Mouse (Mus musculus) lung, postnatal 10 days (tissue): Measurements from ENCODE around the gene Fbn1.
A peak's percentile ranks its signal among the peaks of the same experiment; 100 is the strongest.

Experiments used
- DNase-seq: peaks from one replicate; pipeline ENCODE4 v3.0.0; 2021

The Fbn1 gene

DNA sequence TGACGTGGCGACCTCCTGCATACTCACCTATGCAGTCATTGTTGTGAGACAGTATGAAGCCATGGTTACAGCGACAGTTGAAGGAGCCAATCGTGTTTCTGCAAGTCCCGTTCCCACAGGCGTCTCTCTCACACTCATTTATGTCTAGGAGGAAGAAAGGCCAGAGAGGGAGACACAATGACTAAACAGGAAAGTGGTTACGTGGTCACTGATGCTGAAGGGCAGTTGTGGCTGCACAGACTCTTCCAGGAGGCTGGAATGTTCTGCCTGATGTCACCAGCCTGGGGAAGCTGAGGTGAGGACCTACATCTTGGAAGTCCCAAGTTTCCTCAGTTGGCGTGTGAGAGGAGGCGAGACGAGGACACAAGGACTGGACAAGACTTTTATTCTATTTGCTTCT lies 177.3 kb downstream of the Fbn1 start:
- no peak for DNase-seq

DNA sequence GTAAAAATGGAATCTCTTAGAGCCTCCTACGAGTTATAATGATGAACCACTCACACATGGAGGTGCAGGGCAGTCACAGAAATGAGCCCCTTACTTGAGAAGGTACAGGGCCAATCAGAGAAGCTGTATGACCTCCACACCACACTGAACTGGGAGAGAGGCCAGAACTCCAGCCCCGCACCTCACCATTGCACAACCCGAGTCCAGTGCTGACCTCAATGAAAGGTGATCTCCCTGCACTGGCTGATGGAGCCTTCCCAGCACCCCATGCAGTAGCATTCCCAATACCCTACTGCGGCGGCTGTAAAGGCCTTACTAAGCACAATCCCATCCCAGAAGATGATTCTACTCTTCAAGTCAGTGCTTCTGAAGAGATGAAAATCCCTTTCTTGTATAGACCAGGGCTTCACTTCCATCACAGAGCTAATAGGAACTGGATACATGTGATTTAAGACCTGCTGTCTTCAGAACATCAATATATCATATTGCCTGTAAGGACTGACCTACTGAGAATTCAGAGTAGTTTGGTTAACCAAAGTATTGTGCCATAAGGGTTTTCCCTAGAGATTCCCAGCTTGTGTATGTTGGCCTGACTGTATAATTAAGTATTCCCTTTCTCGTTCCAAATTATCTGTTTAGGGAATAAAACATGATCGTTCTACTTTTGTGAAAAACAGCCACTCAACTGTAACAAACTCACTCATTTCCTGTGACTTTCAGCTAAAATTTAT lies 182.5 kb downstream of the Fbn1 start:
- no peak for DNase-seq

DNA sequence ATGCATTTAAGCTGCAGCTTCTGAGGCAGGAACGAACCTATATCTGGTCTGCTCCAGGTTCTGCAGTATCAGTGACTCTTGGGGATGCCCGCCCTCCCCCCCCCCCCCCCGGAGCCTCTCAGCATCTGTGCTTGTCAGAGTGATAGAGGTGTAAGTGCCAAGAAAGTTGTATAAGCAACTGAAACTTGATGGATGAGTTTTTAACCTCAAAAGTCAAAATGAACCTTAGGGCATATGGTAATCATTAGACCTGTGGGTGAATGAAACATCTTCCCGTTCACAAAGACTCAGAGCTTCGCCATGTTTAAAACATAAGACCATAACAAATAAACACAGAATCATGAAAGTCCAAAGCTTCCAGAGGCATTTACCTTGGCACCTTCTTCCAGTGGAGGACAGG lies 183.3 kb downstream of the Fbn1 start:
- no peak for DNase-seq

DNA sequence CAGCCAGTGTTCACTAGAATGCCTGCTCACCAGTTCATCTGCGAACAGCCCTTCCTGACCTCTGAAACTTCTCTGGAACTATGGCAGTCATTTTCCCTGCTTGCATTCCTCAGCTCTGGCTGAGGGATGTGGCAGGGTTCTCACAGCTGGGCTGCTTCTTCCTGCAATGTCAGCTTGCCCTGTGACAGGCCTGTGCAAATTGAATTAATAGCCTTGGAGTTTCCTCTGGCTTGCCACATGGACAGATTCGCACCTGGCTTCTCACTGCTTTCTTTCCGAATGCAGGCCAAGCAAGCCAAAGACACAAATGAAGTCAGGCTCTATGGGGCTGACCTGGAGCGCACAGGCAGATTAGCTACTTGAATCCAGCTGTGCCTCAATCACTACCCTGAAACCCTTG lies 184.4 kb downstream of the Fbn1 start:
- DNase-seq: peak; percentile 42

DNA sequence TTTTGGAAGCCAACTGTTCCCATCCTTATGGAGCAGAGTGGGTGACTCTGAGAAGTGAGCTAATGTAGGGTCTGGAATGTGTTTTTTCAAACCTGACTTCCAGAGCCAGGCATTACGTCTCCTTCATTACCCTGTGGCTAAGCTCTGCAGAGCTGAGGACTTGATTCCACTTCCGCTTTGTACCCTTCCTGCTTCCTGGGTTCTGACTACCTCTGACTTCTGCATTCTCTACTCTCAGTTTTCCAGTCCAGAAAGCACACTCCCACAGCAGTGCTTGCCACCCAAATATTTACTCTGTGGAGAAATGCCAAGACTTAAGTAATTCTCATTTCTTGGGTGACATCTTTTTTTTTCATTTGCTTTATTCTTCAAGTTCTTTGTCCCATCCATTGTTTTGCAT lies 185.2 kb downstream of the Fbn1 start:
- no peak for DNase-seq

DNA sequence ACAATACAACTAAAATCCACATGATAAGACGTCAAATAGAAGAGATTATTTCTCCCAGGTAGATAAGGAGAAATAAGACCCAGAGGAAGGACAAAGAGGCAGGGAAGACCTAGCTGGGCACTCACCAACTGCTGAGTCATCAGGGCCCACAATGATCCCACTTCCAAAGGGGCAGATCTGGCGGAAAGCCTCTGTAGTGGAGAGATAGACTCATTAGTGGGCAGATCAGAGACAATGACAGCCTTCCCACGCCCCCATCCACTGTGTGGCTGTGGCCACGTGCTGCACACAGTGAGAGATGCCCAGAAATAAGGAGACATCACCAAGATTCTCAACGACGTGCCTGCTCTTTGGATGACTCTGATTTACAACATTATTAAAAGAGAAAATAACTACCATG lies 186.7 kb downstream of the Fbn1 start:
- no peak for DNase-seq

DNA sequence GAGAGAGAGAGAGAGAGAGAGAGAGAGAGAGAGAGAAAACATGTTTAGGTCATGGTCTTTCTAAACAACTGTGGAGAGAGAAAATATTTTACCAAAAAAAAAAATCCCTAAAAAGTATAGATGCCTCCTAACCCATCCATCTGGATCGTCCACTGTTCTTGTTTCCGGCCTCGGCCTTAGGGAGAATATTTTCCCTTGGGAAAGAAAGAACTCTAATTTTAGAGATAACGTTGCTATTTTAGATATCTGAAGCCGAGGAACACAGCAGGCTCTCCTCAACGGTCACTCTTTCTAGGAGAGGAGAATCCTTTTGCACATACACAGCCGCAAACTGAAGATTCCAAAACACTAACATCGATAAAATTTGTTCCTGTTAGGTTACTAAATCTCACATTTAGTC lies 188.1 kb downstream of the Fbn1 start:
- peak; percentile 48 for DNase-seq

DNA sequence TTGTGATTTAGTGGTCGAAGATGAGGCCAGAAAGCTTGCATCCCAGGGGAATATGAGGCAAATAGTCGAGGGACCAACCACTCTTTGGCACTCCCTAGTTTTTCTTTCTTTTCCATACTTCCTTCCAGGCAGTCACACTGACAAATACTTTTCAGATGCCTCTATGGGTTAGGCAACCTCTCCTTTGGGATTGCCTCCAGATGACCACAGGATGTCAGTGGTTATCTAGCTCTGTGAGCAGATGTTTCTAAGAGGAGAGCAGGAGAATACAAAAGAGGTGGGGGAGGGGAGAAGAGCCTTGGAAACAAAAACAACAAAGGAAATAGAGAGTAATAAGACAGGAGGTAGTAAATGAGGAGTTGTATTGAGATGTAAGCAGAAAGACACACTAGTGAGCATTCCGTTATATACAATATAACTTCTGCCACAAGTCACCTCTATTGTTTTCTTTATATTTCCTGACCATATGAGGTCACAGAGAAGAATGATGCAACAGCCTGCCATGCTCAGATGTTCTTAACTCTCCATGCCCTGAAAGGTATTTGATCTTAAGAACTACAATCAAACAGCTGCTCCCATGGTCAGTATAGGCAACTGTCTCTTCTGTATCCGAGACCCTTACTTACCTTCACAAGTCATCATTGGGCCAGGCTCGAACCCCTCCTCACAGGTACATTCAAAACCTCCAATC lies 189.3 kb downstream of the Fbn1 start:
- peak; percentile 29 for DNase-seq

DNA sequence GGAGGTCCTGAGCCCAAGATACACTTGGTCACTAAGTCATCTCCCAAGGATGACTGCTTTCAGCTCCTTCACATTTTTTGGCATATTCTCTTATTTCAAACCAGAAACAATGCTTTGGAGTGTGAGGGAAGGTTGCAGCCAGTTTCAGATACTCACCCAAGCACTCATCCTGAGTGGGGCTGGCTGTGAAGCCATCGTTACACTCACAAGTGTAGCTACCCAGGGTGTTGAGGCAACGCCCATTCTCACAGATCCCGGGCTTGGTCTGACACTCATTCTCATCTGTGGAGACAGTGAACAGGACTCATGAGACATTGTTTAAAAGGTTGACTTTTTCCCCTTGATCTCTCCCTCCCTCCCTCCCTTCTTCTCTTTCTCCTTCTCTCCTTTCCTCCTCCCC lies 192.6 kb downstream of the Fbn1 start:
- DNase-seq: no peak

DNA sequence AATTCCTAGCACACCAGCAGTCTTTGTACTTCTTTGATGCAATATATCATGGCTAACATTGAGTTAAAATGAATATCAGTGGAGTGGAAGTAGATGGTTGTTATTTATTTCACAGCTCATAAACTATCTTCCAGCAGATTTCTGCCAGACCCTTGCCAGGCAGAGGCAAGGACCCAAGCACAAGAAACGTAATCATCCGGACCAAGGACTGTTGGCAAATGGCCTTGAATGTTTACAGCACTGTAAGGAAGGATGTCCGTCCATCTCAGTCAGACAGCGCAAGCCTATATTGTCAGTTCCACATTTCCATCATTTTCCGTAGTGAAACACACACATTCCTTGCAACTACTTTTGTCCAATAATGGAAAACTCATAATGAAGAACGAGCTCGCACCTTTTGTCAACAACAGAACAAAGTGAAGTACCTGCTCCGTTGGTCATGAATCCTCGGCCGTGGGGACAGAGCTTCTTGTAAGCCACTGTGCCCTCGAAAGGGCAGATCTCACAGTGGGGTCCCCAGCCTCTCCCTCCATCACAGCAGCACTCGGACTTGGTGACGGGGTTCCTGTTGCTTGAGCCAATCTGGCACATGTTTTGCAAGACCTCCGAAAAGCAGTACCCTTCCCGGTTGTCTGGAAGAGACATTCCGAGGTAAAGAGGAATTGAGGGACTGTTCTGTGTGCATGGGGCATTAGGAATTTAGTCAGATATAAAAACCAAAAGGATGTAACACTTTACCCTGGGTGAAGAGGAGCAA lies 193.4 kb downstream of the Fbn1 start:
- DNase-seq: no peak

DNA sequence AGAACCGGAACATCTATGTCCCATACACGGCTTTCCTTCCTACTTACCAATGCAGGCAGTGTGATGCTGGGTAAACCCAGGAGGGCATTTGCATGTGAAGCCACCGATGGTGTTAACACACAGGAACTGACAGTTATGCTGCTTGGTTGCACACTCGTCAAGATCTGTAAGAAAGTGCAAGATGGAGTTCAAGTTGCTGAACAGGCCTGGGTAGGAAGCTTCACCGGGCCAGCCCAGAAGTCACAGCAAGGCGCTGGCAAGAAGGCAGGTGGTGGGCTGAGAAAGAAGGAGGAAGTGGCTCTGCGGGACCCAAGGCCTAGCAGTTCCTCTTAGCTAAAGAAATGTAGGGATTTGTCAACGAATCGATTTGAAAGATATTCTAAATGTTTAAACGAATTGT lies 198.1 kb downstream of the Fbn1 start:
- DNase-seq: no peak

DNA sequence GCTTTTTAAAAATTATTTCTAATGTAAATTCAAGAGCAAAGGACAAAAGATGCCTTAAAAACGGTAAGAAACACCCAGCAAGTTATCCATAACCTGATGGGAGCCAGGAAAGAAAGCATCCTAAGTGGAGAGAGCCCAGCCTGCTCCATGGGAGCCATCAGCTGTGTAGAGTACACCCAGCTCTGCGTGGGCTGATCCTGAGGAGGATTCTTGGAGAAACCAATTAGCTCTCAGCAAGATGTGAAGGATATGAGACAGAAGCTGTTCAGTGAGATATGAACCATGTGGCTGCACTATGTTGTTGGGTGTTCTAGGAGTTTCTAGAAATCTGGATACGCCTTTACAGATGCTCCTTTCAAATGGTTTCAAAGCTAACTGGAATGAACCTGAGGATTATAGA lies 202.1 kb downstream of the Fbn1 start:
- DNase-seq: no peak

DNA sequence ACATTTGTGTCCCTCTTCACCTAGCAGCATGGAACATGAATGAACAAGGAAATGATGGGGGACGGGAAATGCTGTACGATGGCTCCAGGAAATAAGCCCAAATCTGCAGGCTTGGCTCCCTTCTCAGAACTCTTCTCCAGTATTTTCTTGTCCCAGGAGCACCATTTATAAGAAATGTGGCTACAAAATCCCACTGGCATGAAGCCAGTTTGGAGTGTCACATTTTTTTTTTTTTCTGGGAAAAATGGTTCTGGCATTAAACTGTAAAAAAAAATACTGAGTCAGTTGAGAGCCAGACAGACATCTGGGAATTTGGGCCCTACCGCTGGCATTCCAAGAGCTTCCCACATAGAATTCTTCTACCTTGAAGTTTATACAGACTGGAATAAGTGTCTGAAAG lies 203.0 kb downstream of the Fbn1 start:
- DNase-seq: no peak

DNA sequence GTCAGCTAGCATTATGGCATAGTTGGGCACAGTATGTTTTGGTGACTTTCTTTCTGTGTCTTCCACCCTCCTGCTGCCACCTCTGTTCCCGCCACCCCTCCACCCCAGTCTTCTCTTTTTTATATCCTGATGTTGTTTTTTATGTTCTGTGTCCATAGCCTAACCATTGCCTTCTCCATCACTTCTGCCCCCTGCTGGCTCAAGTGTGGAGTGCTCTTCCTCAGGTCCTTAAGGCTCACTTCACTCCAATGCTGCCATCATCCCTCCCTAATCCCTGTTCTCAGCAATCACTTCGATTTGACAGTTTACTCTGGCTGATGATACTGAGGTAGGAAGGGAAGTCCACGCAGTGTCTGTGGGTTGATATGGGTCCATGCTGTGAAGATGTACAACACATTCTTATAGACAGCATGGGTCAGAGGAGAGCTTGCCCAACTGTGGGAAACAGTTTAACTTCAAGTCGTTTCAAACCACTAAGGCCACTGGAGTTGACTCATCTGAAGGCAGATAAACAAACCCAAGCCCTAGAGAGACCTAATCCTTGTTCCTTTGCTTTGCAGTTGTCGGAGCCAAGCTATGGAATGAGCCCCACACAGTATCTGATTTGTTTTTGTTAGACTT lies 203.9 kb downstream of the Fbn1 start:
- DNase-seq: peak; percentile 48

DNA sequence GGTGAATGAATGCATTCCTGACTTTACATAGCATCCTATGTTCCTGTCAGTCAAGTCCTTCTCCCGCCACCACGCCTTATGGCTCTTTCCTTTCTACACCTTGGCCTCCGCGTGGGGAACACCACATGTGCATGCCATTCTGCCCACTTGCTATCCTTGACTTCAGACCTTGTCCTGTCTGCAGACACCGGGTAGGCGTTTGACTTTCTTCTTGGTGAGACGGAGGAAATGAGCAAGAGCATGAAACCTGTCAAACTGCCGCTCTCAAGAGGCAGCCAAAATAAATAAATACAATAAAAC lies 205.2 kb downstream of the Fbn1 start:
- DNase-seq: no peak

DNA sequence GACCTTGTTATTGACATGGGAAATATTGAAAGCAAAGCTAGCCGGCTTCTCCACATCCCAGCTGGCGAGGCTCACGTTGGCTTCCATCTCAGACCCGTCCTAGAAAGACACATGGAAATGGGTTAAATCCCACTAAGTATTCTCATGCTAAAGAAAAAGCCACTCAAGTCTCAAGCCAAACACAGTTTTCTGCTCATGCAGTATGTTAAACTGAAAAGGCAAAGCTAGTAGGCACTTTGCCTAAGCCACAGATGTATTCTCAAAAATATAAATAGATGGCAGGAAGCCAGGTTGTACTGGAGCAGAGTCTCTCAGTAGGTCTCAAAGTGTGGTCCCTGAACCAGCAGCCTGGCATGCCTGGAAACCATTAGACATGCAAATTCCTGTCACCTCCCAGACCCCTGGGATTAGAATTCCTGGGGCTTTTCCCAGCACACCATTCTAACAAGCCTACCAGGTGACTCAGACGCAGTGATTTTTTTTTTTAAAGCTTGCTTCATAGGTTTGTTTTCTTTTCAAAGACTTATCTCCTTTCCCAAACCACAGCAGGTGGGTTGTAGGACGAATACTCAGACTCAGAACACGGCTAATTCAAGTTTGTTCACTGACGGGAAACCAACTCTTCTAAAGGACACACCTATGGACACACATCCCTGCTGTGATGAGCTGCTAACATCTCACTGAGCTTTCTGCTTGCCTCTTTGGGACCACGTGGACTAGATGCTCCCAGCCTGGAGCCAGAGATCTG lies 205.7 kb downstream of the Fbn1 start:
- DNase-seq: no peak

DNA sequence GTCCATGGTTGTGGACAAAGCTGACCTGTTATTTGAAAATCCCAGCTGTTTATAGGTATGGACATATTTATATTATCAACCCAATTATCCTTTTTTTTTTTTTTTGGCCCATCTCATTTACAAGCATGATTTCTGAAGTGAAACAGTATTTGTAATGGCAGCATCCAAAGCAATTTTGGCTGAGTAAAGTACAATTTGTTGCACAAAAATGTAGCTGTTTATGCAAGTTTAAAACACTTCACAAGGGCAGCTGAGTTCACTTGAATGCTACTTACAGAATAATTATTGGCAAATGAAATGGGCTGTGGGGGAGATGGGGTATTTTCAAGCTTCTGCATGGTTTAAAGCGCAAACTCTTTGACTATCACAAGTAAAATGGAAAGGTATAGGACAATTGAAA lies 209.0 kb downstream of the Fbn1 start:
- no peak for DNase-seq

DNA sequence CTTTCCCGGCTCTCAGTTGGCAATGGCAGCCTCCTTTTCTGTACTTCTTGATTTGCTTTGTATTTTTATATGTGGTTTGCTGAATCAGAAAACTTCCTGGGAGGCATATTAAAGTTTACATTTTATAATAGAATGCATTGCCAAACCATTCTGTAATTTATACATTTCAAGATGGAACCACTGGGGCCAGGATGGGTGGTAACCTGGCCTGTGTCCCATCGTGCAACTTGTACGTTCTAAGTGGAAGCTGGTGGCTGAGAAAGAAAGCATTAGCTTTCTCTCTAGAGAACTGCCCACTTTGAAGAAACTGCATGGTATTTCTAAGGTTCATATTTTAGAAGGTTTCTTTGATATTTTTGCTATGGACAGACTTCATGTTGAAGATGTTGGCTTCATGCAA lies 212.3 kb downstream of the Fbn1 start:
- no peak for DNase-seq

DNA sequence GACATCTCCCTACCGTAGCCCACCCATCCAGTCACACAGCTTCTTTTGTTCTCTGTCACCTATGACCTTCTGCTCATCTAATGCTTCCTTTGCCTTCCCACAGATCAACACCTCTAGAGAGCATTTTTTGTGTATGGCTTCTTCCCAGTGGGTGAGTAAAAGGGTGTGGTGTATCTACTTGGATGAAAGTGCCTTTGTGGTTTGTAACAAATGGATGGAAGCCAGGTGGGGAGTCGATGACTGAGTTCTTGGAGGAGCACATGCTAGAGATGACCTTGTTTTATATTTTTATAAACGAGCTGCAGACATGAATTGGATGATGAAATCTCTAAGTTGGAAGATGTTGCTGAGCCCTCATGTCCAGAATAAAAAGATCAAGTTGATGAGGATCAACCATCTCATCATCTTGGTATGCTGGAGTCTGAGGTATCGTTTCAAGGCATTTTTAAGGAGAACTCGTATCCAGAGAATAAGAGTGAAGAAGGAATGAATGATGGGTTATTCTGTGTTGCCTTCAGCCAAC lies 213.8 kb downstream of the Fbn1 start:
- DNase-seq: no peak

DNA sequence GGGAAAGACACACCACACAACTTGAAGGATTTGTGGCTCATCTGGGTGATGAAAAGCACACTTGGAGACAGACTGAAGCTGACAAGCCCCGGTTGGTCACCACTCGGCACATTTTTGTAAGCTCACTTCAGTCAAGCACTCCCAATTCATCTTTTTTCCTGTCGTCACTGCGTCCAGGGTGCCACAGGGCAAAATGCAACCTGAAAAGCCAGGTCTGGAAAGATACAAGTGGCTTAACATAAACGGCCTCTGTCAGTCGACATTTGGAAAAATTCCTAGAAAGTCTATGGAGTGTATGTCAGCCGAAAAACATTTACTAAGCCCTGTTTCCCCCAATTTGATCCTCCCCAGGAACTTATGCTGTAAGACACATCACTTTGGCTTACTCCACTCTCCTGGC lies 215.2 kb downstream of the Fbn1 start:
- no peak for DNase-seq

DNA sequence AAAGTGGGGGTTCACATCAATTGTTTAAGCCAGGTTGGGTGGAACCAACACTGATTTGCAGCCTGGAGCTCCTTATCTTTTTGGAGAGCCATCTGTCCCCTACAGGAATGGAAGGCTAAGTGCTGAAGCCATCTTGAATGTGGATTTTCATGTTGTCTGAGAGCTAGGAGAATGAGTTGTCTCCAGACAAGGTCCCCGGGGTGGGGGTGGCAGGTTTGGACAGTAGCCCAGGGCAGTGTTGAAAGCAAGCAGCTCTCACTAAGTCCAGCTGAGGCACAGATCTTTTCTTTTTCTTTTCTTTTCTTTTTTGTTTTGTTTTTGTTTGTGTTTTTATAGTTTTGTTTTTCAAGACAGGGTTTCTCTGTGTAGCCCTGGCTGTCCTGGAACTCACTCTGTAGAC lies 216.7 kb downstream of the Fbn1 start:
- DNase-seq: peak; percentile 76

DNA sequence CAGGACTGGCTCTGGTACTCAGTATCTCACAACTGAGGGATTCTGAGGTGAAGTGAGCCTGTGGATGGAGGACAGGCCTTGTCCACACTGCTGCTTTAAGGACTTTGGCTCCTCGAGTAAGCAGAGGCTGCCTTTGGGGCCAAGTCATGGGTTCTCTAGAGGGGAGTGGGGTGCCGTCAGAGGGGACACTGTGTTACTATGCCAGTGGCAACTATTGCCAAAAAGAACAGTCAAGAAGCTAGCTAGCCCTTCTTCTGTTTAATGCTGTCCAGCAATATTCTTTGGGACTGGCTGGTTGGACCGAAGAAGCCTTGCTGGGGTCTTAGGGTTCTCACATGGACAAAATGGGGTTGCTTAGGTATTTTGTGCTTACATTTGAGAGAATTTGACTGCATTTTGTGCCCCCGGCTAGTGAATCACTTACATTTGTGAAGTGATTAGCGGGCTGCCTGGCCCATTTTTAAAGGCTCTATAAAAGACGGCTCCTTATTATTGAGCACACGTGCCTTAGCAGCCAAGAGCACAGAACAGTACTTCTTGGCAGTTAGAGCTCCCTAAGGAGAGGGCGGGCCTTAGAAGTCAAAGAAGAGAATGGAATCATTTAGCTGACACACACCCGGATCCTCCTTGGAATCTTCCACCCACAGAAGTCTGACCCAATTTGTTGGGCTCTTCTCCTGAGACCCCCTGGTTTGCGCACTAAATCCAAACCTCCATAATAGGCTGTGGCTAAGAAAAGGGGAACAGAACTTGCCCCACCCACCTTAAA lies 217.4 kb downstream of the Fbn1 start:
- DNase-seq: peak; percentile 37
